Mouse (Mus musculus): ENCODE data around the gene Odf3l2.

DNA sequence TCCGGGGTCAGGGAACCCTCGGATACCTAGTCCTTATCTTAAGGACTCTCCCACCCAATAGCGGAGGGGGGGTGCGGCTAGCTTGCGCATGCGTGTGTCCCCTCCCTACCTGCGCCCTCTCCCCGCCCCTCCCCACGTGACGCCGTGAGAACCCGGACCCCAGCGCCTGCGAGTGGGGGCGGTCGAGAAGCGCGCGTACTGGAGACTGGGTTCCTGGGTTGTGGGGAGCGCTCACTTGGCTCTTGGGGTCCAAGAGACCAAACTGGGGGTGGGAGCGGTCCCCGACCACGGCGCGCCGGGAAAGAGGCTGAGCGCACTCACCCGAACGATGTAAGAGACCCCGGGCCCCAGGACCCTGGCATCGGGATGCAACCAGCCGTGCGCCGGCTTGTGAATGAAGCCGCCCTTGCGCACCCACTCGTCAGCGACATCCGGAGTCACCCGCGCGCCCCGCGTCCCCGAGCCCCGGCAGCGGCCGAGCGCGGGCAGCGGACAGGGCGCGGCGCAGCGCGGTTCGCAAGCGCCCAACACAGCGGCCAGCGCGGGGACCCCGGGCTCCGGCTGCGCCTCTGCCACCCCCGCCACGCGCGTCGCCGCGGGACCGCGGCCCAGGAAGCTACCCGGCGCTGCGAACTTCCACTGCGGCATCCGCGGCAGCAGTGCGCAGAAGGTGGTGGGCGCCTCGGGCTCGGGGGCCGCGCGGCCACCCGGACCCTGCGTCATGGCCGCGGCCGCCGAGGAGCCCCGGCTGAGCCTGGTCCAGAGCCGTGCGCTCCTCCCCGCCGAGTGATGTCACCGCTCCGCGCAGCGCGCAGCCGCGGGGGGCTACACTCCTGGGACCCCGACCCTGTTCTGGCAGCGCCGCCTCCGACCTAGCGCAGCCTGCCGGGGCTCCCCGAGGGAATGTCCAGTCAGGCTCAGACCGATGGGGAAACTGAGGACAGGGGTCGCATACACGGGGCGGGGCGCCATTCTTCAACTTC is 8.1 kb downstream of the Odf3l2 start, which contains the start of gene Shc2:
- TF ChIP-seq POLR2A (IDR thresholded peaks at IDR 0.05; ENCODE audit: low read depth, low read length) = no peak
- no peak for TF ChIP-seq CTCF (IDR thresholded peaks at IDR 0.05; ENCODE audit: extremely low read depth, insufficient read length, insufficient replicate concordance, low read depth, low read length)
